Mouse (Mus musculus) heart, adult 2 months (tissue): Measurements from ENCODE around the gene Fam184a.

Experiments
- CTCF ChIP-seq: fragments of 200-600 bp; IDR thresholded peaks from 2 replicates; pipeline ENCODE4 v1.8.1; 2022; ENCODE audit warnings: antibody characterized with exemption, mild to moderate bottlenecking, moderate library complexity
- EP300 ChIP-seq: fragments of 200-500 bp; IDR thresholded peaks from 2 replicates; pipeline ENCODE4 v1.6.1; 2011; ENCODE audit warnings: low read depth, low read length, control low read depth; ENCODE audit not compliant: insufficient read depth
- POLR2A ChIP-seq: fragments of 200-500 bp; IDR thresholded peaks from 2 replicates; pipeline ENCODE4 v1.6.1; 2011; ENCODE audit warnings: mild to moderate bottlenecking, low read depth, low read length, control low read depth; ENCODE audit not compliant: insufficient read depth

GRCm38 (mm10) chr10:53750275-53750954 is 508 bp downstream of the Fam184a start:
- TF ChIP-seq CTCF (no peak), POLR2A (no peak), EP300 (no peak)
